Mouse (Mus musculus) urinary bladder, postnatal 25 days (tissue): ENCODE measurements around the gene Ints6.

Experiments
- DNase-seq: peaks from one replicate; pipeline ENCODE4 v3.0.0; 2022; ENCODE audit warnings: low spot score

The Ints6 gene

GRCm38 (mm10) chr14:62761036-62761881 lies at the start of gene Ints6:
Gene Ints6, minus strand, starts transcription at chr14:62761169.
- peak; percentile 92 for DNase-seq

GRCm38 (mm10) chr14:62808661-62809523 lies 47.9 kb upstream of the Ints6 start:
- no peak for DNase-seq

- no peak for DNase-seq
Observed at GRCm38 (mm10) chr14:62806921-62807320, 46.0 kb upstream of the Ints6 start.

- DNase-seq = no peak
Observed at GRCm38 (mm10) chr14:62803204-62803603, 42.2 kb upstream of the Ints6 start.

GRCm38 (mm10) chr14:62800791-62801190 lies 39.8 kb upstream of the Ints6 start:
- DNase-seq = no peak

GRCm38 (mm10) chr14:62798608-62799101 lies 37.7 kb upstream of the Ints6 start:
- DNase-seq = no peak

GRCm38 (mm10) chr14:62795719-62796118 lies 34.8 kb upstream of the Ints6 start:
- no peak for DNase-seq

GRCm38 (mm10) chr14:62789282-62789681 lies 28.3 kb upstream of the Ints6 start:
- DNase-seq = no peak

GRCm38 (mm10) chr14:62782981-62783380 lies 22.0 kb upstream of the Ints6 start:
- DNase-seq = no peak

- DNase-seq = no peak
Observed at GRCm38 (mm10) chr14:62780520-62781316, 19.7 kb upstream of the Ints6 start.

- no peak for DNase-seq
Observed at GRCm38 (mm10) chr14:62778095-62778494, 17.1 kb upstream of the Ints6 start.

- no peak for DNase-seq
Observed at GRCm38 (mm10) chr14:62775034-62775433, 14.1 kb upstream of the Ints6 start.

- no peak for DNase-seq
Observed at GRCm38 (mm10) chr14:62774246-62774645, 13.3 kb upstream of the Ints6 start.

- DNase-seq = no peak
Observed at GRCm38 (mm10) chr14:62773766-62774165, 12.8 kb upstream of the Ints6 start.

- no peak for DNase-seq
Observed at GRCm38 (mm10) chr14:62765398-62765797, 4.4 kb upstream of the Ints6 start.

- DNase-seq = no peak
Observed at GRCm38 (mm10) chr14:62764371-62764770, 3.4 kb upstream of the Ints6 start.

GRCm38 (mm10) chr14:62761943-62762342 lies 974 bp upstream of the Ints6 start:
- peak; percentile 32 for DNase-seq

- DNase-seq = peak; percentile 52
Observed at GRCm38 (mm10) chr14:62760321-62761035, 491 bp downstream of the Ints6 start.

- DNase-seq = peak; percentile 57
Observed at GRCm38 (mm10) chr14:62759771-62760320, 1.1 kb downstream of the Ints6 start.

GRCm38 (mm10) chr14:62758714-62759113 lies 2.3 kb downstream of the Ints6 start:
- DNase-seq = no peak

- no peak for DNase-seq
Observed at GRCm38 (mm10) chr14:62755095-62755640, 5.8 kb downstream of the Ints6 start.
